ENCODE assay signal across 13 mouse cellular contexts in the genomic region with DNA sequence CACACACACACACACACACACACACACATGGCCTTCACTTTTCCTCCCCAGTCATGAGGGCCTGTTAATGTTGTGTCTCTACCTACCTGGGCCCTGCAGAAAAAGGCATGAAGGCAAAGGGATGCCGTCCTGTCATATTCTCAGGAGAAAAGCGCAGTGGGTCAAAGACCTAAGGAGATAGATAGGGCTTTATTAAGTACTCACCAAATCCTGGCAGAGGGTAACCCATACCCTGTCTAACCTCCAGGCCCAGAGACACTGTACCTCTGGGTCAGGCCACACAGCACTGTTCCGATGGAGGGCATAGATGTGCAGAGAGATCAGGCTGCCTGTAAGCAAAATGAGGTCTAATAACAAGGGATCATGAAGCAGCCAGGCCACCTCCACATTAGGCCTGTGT. TPM values are rescaled to one million over a fixed set of nuclear protein-coding genes. Genes with fewer than 3 reads are reported as not detected.
"Had no signal": no experiment of that assay in that cellular context is flagged by ENCODE, and none has a peak within 500 bp of the region (broad histone marks: within the 10 kb centered on the region; RNA-seq: fewer than 3 reads in every experiment).

No protein-coding gene starts in this region.

RNA-seq across cellular contexts. Expression of gene Cyp4b1, which starts 22.0 kb away (rescaled TPM):
- total RNA-seq: neutrophil, adult 5-6 weeks had no signal

RNA-seq across cellular contexts. Expression of gene Cyp4a32, which starts 24.8 kb away (rescaled TPM):
- total RNA-seq: neutrophil, adult 5-6 weeks had no signal
- polyA plus RNA-seq: neural tube, embryonic 13.5 days; neural tube, embryonic 14.5 days; neural tube, embryonic 15.5 days; small intestine, adult 2 months; spleen, adult 2 months; stomach, embryonic 14.5 days; stomach, embryonic 15.5 days; stomach, embryonic 16.5 days; testis, adult 2 months; thymus, adult 2 months; thymus, postnatal 0 days; urinary bladder, adult 2 months had no signal
